Mouse (Mus musculus) cortical plate, adult 2 months (tissue): ENCODE results near the gene Fscn2.

ENCODE experiments used
- CTCF ChIP-seq: fragments of 200-500 bp; IDR thresholded peaks from 2 replicates; pipeline ENCODE4 v1.5.1; 2011; ENCODE audit warnings: mild to moderate bottlenecking, control low read depth, low read length; ENCODE audit not compliant: insufficient read depth; ENCODE audit errors: extremely low read depth
- POLR2A ChIP-seq: fragments of 200-500 bp; IDR thresholded peaks from 2 replicates; pipeline ENCODE4 v1.6.1; 2011; ENCODE audit warnings: mild to moderate bottlenecking, low read length, control low read depth; ENCODE audit not compliant: insufficient read depth; ENCODE audit errors: extremely low read depth

DNA sequence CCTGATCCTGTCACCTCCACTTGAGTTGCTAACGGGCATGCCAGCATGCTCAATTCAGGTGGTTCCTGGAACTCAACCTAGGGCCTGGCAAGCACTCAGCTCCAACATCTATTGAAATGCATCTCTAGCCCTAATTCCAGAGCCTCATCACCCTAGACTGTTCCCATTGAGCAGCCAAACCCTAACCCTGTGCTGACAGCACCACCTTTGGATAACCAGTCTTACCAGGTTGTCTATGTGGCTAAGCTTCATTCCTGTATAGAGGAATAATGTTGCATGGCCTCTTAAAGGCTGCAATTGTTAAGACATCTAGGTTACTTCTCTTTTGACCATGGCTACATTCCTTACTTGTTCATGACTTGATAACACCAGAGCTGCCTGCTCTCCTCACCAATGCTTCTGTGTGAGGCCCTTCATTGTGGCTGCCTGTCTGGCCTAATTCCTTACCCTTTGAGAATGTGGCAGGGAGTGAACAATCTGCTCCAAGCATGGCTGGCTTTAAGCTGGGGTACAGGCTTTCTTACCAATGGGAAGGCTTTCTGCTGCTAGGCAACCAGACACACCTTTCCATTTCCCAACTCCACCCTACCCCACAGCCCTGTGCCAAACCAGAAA is 16.2 kb upstream of the Fscn2 start:
- no peak for TF ChIP-seq CTCF
- TF ChIP-seq POLR2A: peak; percentile 61
